Mouse (Mus musculus) macrophage (primary cell): ENCODE results near the gene Snx11. TPM values are rescaled to one million over a fixed set of nuclear protein-coding genes. Genes with fewer than 3 reads are reported as not detected.
"Not testable (repeated sequence)": the region's sequence is repeated elsewhere in the genome, so short reads cannot be mapped to it uniquely, and the experiment has no call there.

Experiments
- H3K27ac ChIP-seq: fragments of 350-480 bp; formaldehyde crosslinking; 2 replicates; pipeline ENCODE4 v1.9.0; 2021
- H3K36me3 ChIP-seq: fragments of 350-480 bp; formaldehyde crosslinking; 2 replicates; pipeline ENCODE4 v1.9.0; 2021; ENCODE audit errors: inconsistent target
- H3K4me3 ChIP-seq: fragments of 350-480 bp; formaldehyde crosslinking; 2 replicates; pipeline ENCODE4 v1.9.0; 2021; ENCODE audit errors: inconsistent target
- H3K79me2 ChIP-seq: fragments of 350-480 bp; formaldehyde crosslinking; 2 replicates; pipeline ENCODE4 v1.9.0; 2021; ENCODE audit errors: inconsistent target
- WGBS: methylation state at CpG from one replicate; pipeline ENCODE4 v1.1.7; 2026; ENCODE audit warnings: inconsistent platforms; ENCODE audit not compliant: missing documents; 5-methylcytosine and 5-hydroxymethylcytosine counted together
- polyA plus RNA-seq: library from polyadenylated mRNA; stranded (reverse); fragments of 250-400 nt; gene quantifications from 3 replicates; pipeline ENCODE4 v1.2.4, GENCODE M21; 2018; ENCODE audit warnings: inconsistent platforms

Gene Snx11
- polyA plus RNA-seq, 1 experiment from 2014 or later: 14.2 TPM

GRCm38 (mm10) chr11:96813455-96813854, 36.1 kb upstream of the Snx11 start:
- Histone ChIP-seq H3K79me2 (peaks cover 16% of the 10 kb centered on the region; the same call in 1 of the 2 replicates), H3K36me3 (peaks cover 60% of the 10 kb centered on the region), H3K4me3 (no peak overlapping the region), H3K27ac (no peak overlapping the region)
- WGBS: 85% methylated on average over 4 of the region's 4 CpGs

DNA sequence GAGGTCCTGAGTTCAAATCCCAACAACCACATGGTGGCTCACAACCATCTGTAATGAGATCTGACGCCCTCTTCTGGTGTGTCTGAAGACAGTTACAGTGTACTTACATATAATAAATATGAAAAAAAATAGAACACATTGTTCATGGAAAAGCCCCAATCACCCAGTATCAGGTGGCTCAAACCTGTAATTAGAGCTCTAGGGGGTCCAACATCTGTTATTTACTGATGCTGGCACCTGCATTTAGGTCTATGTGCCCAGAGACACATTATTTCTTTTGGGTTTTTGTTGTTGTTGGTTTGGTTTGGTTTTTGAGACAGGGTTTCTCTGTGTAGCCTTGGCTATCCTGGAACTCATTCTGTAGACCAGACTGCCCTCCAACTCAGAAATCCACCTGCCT, 33.8 kb upstream of the Snx11 start:
- peaks cover 51% of the 10 kb centered on the region for H3K36me3 ChIP-seq

GRCm38 (mm10) chr11:96809562-96810235, 32.3 kb upstream of the Snx11 start:
- WGBS: 97% methylated on average over 6 of the region's 6 CpGs
- H3K36me3 ChIP-seq: peaks cover 44% of the 10 kb centered on the region
- no peak overlapping the region for H3K27ac ChIP-seq
- no peak overlapping the region for H3K4me3 ChIP-seq
- no peaks in the 10 kb centered on the region for H3K79me2 ChIP-seq

More for the DNA sequence above, 33.8 kb upstream of the Snx11 start:
- H3K79me2 ChIP-seq, H3K27ac ChIP-seq, H3K4me3 ChIP-seq: not testable (repeated sequence)
- 100% methylated on average over 1 of the region's 1 CpGs for WGBS

- Histone ChIP-seq H3K27ac (no peak overlapping the region), H3K36me3 (peaks cover 50% of the 10 kb centered on the region), H3K4me3 (no peak overlapping the region), H3K79me2 (no peaks in the 10 kb centered on the region)
- 83% methylated on average over 1 of the region's 1 CpGs for WGBS
Measured at GRCm38 (mm10) chr11:96808066-96808465, 30.7 kb upstream of the Snx11 start.

GRCm38 (mm10) chr11:96805606-96806005, 28.2 kb upstream of the Snx11 start:
- Histone ChIP-seq H3K36me3 (peaks cover 62% of the 10 kb centered on the region), H3K4me3 (no peak overlapping the region), H3K27ac (no peak overlapping the region), H3K79me2 (peaks cover 5% of the 10 kb centered on the region)
- WGBS: 100% methylated on average over 4 of the region's 5 CpGs

DNA sequence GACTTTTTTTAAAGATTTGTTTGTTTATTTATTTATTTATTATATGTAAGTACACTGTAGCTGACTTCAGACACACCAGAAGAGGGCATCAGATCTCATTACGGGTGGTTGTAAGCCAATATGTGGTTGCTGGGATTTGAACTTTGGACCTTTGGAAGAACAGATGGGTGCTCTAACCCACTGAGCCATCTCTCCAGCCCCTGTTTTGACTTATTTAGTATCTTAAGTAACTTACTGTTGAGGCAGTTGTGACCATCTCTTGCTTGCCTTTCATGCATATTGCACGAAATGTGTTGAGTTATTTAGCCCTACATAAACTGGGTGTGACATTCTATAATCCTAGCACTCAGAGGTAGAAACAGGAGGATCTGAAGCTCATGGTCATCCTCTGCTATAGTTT, 22.2 kb upstream of the Snx11 start:
- no peak overlapping the region for H3K4me3 ChIP-seq
- WGBS: 88% methylated on average over 2 of the region's 2 CpGs
- peaks cover 66% of the 10 kb centered on the region for H3K79me2 ChIP-seq
- H3K27ac ChIP-seq: no peak overlapping the region
- peaks cover 39% of the 10 kb centered on the region for H3K36me3 ChIP-seq

- H3K36me3 ChIP-seq: peaks cover 12% of the 10 kb centered on the region
- 21% methylated on average over 1 of the region's 1 CpGs for WGBS
Measured at GRCm38 (mm10) chr11:96796586-96796985, 19.2 kb upstream of the Snx11 start.

GRCm38 (mm10) chr11:96796081-96796480, 18.7 kb upstream of the Snx11 start:
- WGBS: 81% methylated on average over 2 of the region's 2 CpGs
- peaks cover 7% of the 10 kb centered on the region for H3K36me3 ChIP-seq
- H3K4me3 ChIP-seq: no peak overlapping the region

More at GRCm38 (mm10) chr11:96796586-96796985, 19.2 kb upstream of the Snx11 start:
- no peak overlapping the region for H3K27ac ChIP-seq
- peaks cover 95% of the 10 kb centered on the region for H3K79me2 ChIP-seq
- H3K4me3 ChIP-seq: no peak overlapping the region

GRCm38 (mm10) chr11:96795491-96795890, 18.1 kb upstream of the Snx11 start:
- H3K4me3 ChIP-seq: no peak overlapping the region
- 87% methylated on average over 13 of the region's 13 CpGs for WGBS
- peaks cover 100% of the 10 kb centered on the region for H3K79me2 ChIP-seq
- H3K27ac ChIP-seq: no peak overlapping the region
- peaks cover 1% of the 10 kb centered on the region; the same call in 1 of the 2 replicates for H3K36me3 ChIP-seq

More at GRCm38 (mm10) chr11:96796081-96796480, 18.7 kb upstream of the Snx11 start:
- Histone ChIP-seq H3K79me2 (peaks cover 100% of the 10 kb centered on the region), H3K27ac (no peak overlapping the region)

- peaks cover 63% of the 10 kb centered on the region for H3K79me2 ChIP-seq
- no peak overlapping the region for H3K27ac ChIP-seq
- WGBS: 44% methylated on average over 1 of the region's 1 CpGs
- no peaks in the 10 kb centered on the region for H3K36me3 ChIP-seq
- H3K4me3 ChIP-seq: peak overlapping the region; percentile 85; the same call in 1 of the 2 replicates
Measured at GRCm38 (mm10) chr11:96790681-96791080, 13.3 kb upstream of the Snx11 start.

DNA sequence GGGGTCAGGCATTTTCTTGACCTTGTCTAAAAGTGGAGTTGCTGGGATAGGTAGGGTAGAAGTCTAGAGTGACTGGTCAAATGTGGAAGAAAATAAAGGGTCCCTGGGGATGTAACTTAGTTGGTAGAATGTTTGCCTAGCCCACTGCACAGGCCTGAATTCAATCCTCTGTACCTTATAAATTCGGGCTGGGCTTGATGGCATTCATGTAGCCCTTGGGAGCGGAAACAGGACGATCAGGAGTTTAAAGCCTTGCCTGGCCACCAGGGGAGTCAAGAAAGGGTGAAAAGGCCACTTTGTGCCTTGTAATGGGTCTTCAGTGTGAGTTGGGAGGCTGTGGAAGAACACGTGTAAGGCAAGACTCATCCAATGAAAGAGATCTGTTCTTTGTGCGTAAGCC, 12.6 kb upstream of the Snx11 start:
- peak overlapping the region; percentile 85 for H3K4me3 ChIP-seq
- no peaks in the 10 kb centered on the region for H3K36me3 ChIP-seq
- H3K27ac ChIP-seq: peak overlapping the region; percentile 38
- WGBS: 15% methylated on average over 5 of the region's 5 CpGs
- H3K79me2 ChIP-seq: peaks cover 56% of the 10 kb centered on the region

- peaks cover 48% of the 10 kb centered on the region for H3K79me2 ChIP-seq
- H3K36me3 ChIP-seq: no peaks in the 10 kb centered on the region
- under 1% methylated on average over 91 of the region's 93 CpGs for WGBS
- peak within 1 kb of the TSS; percentile 85 for H3K4me3 ChIP-seq
- peak within 1 kb of the TSS; percentile 46 for H3K27ac ChIP-seq
Measured at GRCm38 (mm10) chr11:96788871-96789795, 11.8 kb upstream of the Snx11 start, which contains the start of gene Cbx1. Cbx1 (plus strand) TSS chr11:96789127.

- Histone ChIP-seq H3K36me3 (no peaks in the 10 kb centered on the region), H3K79me2 (peaks cover 25% of the 10 kb centered on the region), H3K27ac (no peak overlapping the region), H3K4me3 (no peak overlapping the region)
- WGBS: 92% methylated on average over 9 of the region's 9 CpGs
Measured at GRCm38 (mm10) chr11:96786731-96787450, 9.5 kb upstream of the Snx11 start.

DNA sequence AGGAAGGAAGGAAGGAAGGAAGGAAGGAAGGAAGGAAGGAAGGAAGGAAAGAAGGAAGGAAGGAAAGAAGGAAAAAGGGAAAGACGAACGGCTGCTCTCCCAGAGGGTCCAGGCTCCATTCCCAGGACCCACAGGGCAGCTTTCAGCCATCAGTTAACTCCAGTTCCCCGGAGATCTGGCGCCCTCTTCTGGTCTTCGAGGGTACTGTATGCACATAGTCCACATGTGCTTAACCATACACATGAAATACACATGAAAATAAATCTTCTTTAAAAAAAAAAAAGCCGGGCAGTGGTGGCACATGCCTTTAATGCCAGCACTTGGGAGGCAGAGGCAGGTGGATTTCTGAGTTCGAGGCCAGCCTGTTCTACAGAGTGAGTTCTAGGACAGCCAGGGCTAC, 7.5 kb upstream of the Snx11 start:
- WGBS: 26% methylated on average over 7 of the region's 7 CpGs

More for the DNA sequence above, 7.5 kb upstream of the Snx11 start:
- not testable (repeated sequence) for H3K79me2 ChIP-seq, H3K4me3 ChIP-seq, H3K27ac ChIP-seq, H3K36me3 ChIP-seq
